Mouse (Mus musculus): ENCODE measurements around the gene Arhgap33.

Arhgap33 gene

GRCm38 (mm10) chr7:30534633-30535577 is at the start of gene Arhgap33:
TSS of gene Arhgap33 (minus strand) at chr7:30535060.
- peak; percentile 91 to 93 for DNase-seq (ENCODE audit: low spot score in 2 of 2)

- DNase-seq (ENCODE audit: low spot score in 2 of 2) = no peak
Observed at GRCm38 (mm10) chr7:30584339-30584738, 49.5 kb upstream of the Arhgap33 start.

GRCm38 (mm10) chr7:30581547-30581946 is 46.7 kb upstream of the Arhgap33 start:
- DNase-seq (ENCODE audit: low spot score in 2 of 2) = no peak

GRCm38 (mm10) chr7:30579950-30580349 is 45.1 kb upstream of the Arhgap33 start:
- no peak for DNase-seq (ENCODE audit: low spot score in 2 of 2)

- DNase-seq (ENCODE audit: low spot score in 2 of 2) = peak in 1 of 2 experiments; percentile 49
Observed at GRCm38 (mm10) chr7:30572969-30573368, 38.1 kb upstream of the Arhgap33 start.

- no peak for DNase-seq (ENCODE audit: low spot score in 2 of 2)
Observed at GRCm38 (mm10) chr7:30572389-30572788, 37.5 kb upstream of the Arhgap33 start.

- DNase-seq (ENCODE audit: low spot score in 2 of 2) = no peak
Observed at GRCm38 (mm10) chr7:30567555-30567954, 32.7 kb upstream of the Arhgap33 start.

GRCm38 (mm10) chr7:30566033-30566432 is 31.2 kb upstream of the Arhgap33 start:
- no peak for DNase-seq (ENCODE audit: low spot score in 2 of 2)

- no peak for DNase-seq (ENCODE audit: low spot score in 2 of 2)
Observed at GRCm38 (mm10) chr7:30564970-30565571, 30.2 kb upstream of the Arhgap33 start, which contains the start of gene Igflr1. TSS of gene Igflr1 (plus strand) at chr7:30565427.

- no peak for DNase-seq (ENCODE audit: low spot score in 2 of 2)
Observed at GRCm38 (mm10) chr7:30563906-30564280, 29.0 kb upstream of the Arhgap33 start.

GRCm38 (mm10) chr7:30563117-30563905 is 28.5 kb upstream of the Arhgap33 start, which contains the start of the genes U2af1l4, Gm49396 and Psenen:
TSS of gene U2af1l4 (plus strand) at chr7:30563301.
TSS of gene Gm49396 (plus strand) at chr7:30563344.
TSS of gene Psenen (minus strand) at chr7:30563627.
- DNase-seq (ENCODE audit: low spot score in 2 of 2) = peak; percentile 87 to 90

- DNase-seq (ENCODE audit: low spot score in 2 of 2) = no peak
Observed at GRCm38 (mm10) chr7:30562526-30563116, 27.8 kb upstream of the Arhgap33 start.

GRCm38 (mm10) chr7:30560296-30560695 is 25.4 kb upstream of the Arhgap33 start:
- DNase-seq (ENCODE audit: low spot score in 2 of 2) = no peak

GRCm38 (mm10) chr7:30559443-30559954 is 24.6 kb upstream of the Arhgap33 start, which contains the start of gene Lin37:
TSS of gene Lin37 (minus strand) at chr7:30559838.
- DNase-seq (ENCODE audit: low spot score in 2 of 2) = peak; percentile 75 to 82

GRCm38 (mm10) chr7:30558656-30559442 is 24.0 kb upstream of the Arhgap33 start:
- DNase-seq (ENCODE audit: low spot score in 2 of 2) = no peak

- DNase-seq (ENCODE audit: low spot score in 2 of 2) = no peak
Observed at GRCm38 (mm10) chr7:30557901-30558514, 23.1 kb upstream of the Arhgap33 start.

- DNase-seq (ENCODE audit: low spot score in 2 of 2) = peak in 1 of 2 experiments; percentile 37
Observed at GRCm38 (mm10) chr7:30556894-30557536, 22.2 kb upstream of the Arhgap33 start.

- no peak for DNase-seq (ENCODE audit: low spot score in 2 of 2)
Observed at GRCm38 (mm10) chr7:30553810-30554584, 19.1 kb upstream of the Arhgap33 start.
